Mouse (Mus musculus) ES-Bruce4 (cell line): ENCODE measurements around the gene Lctl. TPM values are rescaled to one million over a fixed set of nuclear protein-coding genes. Genes with fewer than 3 reads are reported as not detected.

Source experiments
- H3K27ac ChIP-seq: 2 replicates; pipeline ENCODE4 v1.5.1; 2012; ENCODE audit warnings: low read length, inconsistent platforms; ENCODE audit not compliant: insufficient read depth
- H3K27me3 ChIP-seq: 2 replicates; pipeline ENCODE4 v1.6.1; 2012; ENCODE audit warnings: mild to moderate bottlenecking, low read length, inconsistent platforms; ENCODE audit not compliant: control insufficient read depth, poor library complexity, insufficient read depth, severe bottlenecking
- H3K36me3 ChIP-seq: 2 replicates; pipeline ENCODE4 v1.6.1; 2012; ENCODE audit warnings: inconsistent platforms, mild to moderate bottlenecking, low read length, moderate library complexity; ENCODE audit not compliant: control insufficient read depth, poor library complexity, insufficient read depth, severe bottlenecking
- H3K4me1 ChIP-seq: one replicate; pipeline ENCODE4 v1.8.1; 2011; ENCODE audit warnings: low read length; ENCODE audit not compliant: control insufficient read depth, insufficient read depth
- H3K4me3 ChIP-seq: 2 replicates; pipeline ENCODE4 v1.5.1; 2011; ENCODE audit warnings: low read depth, mild to moderate bottlenecking, low read length
- H3K9ac ChIP-seq: 2 replicates; pipeline ENCODE4 v1.6.1; 2012; ENCODE audit warnings: low read depth, mild to moderate bottlenecking, inconsistent platforms; ENCODE audit not compliant: poor library complexity, severe bottlenecking
- H3K9me3 ChIP-seq: replicated peaks from 2 replicates; pipeline ENCODE4 v1.6.1; 2012; ENCODE audit warnings: mild to moderate bottlenecking, low read length, inconsistent platforms; ENCODE audit not compliant: control insufficient read depth, poor library complexity, insufficient read depth, severe bottlenecking
- CTCF ChIP-seq: IDR thresholded peaks from one replicate; pipeline ENCODE4 v1.8.1; 2011; ENCODE audit warnings: low read depth, low read length
- EP300 ChIP-seq: IDR thresholded peaks from 2 replicates; pipeline ENCODE4 v1.6.1; 2011; ENCODE audit warnings: low read depth, low read length; ENCODE audit not compliant: insufficient read depth
- POLR2A ChIP-seq: IDR thresholded peaks from one replicate; pipeline ENCODE4 v1.8.1; 2011; ENCODE audit warnings: low read length; ENCODE audit not compliant: insufficient read depth
- polyA plus RNA-seq: library from polyadenylated mRNA; stranded (reverse); fragments of >200 nt; gene quantifications from 2 replicates; pipeline ENCODE4 v1.2.4, GENCODE M21; 2011; ENCODE audit warnings: low read depth; ENCODE audit not compliant: missing spikeins, insufficient read depth, insufficient read length

Lctl gene
- polyA plus RNA-seq, 1 experiment, result 0.58 TPM

GRCm38 (mm10) chr9:64172816-64173665 is 56.1 kb downstream of the Lctl start, which contains the start of the genes Zwilch and Rpl4:
Gene Zwilch (minus strand): TSS chr9:64173104.
Gene Rpl4 (plus strand): TSS chr9:64173375.
- H3K27me3 ChIP-seq, result no peaks in the 10 kb centered on the region
- peaks cover 47% of the 10 kb centered on the region for H3K36me3 ChIP-seq
- peak within 1 kb of the TSS; percentile 70 for H3K27ac ChIP-seq
- TF ChIP-seq CTCF, result no peak
- peak; percentile 93 for TF ChIP-seq POLR2A
- TF ChIP-seq EP300, result no peak
- H3K4me3 ChIP-seq, result peak within 1 kb of the TSS; percentile 95
- H3K4me1 ChIP-seq, result no peaks in the 10 kb centered on the region
- H3K9me3 ChIP-seq, result no peaks in the 10 kb centered on the region
- H3K9ac ChIP-seq, result peak within 1 kb of the TSS; percentile 97

GRCm38 (mm10) chr9:64173666-64174220 is 56.8 kb downstream of the Lctl start:
- Histone ChIP-seq H3K27ac (peak overlapping the region; percentile 54), H3K9me3 (no peaks in the 10 kb centered on the region), H3K27me3 (no peaks in the 10 kb centered on the region), H3K36me3 (peaks cover 47% of the 10 kb centered on the region), H3K9ac (peak overlapping the region; percentile 97), H3K4me1 (no peaks in the 10 kb centered on the region), H3K4me3 (peak overlapping the region; percentile 91)
- no peak for TF ChIP-seq EP300
- no peak for TF ChIP-seq POLR2A
- no peak for TF ChIP-seq CTCF

- Histone ChIP-seq H3K4me1 (no peaks in the 10 kb centered on the region), H3K27me3 (no peaks in the 10 kb centered on the region), H3K4me3 (peak overlapping the region; percentile 91), H3K9ac (peak overlapping the region; percentile 97), H3K9me3 (no peaks in the 10 kb centered on the region), H3K36me3 (peaks cover 45% of the 10 kb centered on the region), H3K27ac (peak overlapping the region; percentile 69; the same call in 1 of the 2 replicates)
- TF ChIP-seq EP300 (no peak), CTCF (no peak), POLR2A (no peak)
Observed at GRCm38 (mm10) chr9:64174341-64174740, 57.4 kb downstream of the Lctl start.

- H3K27me3 ChIP-seq, result no peaks in the 10 kb centered on the region
- TF ChIP-seq POLR2A, result no peak
- TF ChIP-seq EP300, result no peak
- no peak for TF ChIP-seq CTCF
- H3K4me1 ChIP-seq, result no peaks in the 10 kb centered on the region
- H3K27ac ChIP-seq, result peak overlapping the region; percentile 69
- H3K4me3 ChIP-seq, result peak overlapping the region; percentile 91
- H3K9me3 ChIP-seq, result no peaks in the 10 kb centered on the region
- peak overlapping the region; percentile 97 for H3K9ac ChIP-seq
- peaks cover 45% of the 10 kb centered on the region for H3K36me3 ChIP-seq
Observed at GRCm38 (mm10) chr9:64174766-64175165, 57.8 kb downstream of the Lctl start.

GRCm38 (mm10) chr9:64175378-64175777 is 58.4 kb downstream of the Lctl start:
- Histone ChIP-seq H3K9ac (peak overlapping the region; percentile 97), H3K27ac (peak overlapping the region; percentile 69), H3K4me1 (no peaks in the 10 kb centered on the region), H3K27me3 (no peaks in the 10 kb centered on the region), H3K9me3 (no peaks in the 10 kb centered on the region), H3K36me3 (peaks cover 47% of the 10 kb centered on the region), H3K4me3 (peak overlapping the region; percentile 91)
- TF ChIP-seq POLR2A (no peak), EP300 (no peak), CTCF (no peak)

GRCm38 (mm10) chr9:64178610-64178973 is 61.6 kb downstream of the Lctl start:
- no peaks in the 10 kb centered on the region for H3K4me1 ChIP-seq
- no peaks in the 10 kb centered on the region for H3K9me3 ChIP-seq
- no peaks in the 10 kb centered on the region for H3K27me3 ChIP-seq
- no peak overlapping the region; the same call in 1 of the 2 replicates for H3K9ac ChIP-seq
- H3K27ac ChIP-seq, result peak overlapping the region; percentile 55; the same call in 1 of the 2 replicates
- H3K36me3 ChIP-seq, result peaks cover 69% of the 10 kb centered on the region
- no peak overlapping the region for H3K4me3 ChIP-seq
- TF ChIP-seq CTCF (peak; percentile 3), EP300 (no peak)
